Mouse (Mus musculus): Measurements from ENCODE around the gene Lgr6.

GRCm38 (mm10) chr1:134998231-134998630 is 106.8 kb downstream of the Lgr6 start:
- no peak for TF ChIP-seq EP300 (optimal IDR thresholded peaks at IDR 0.05)
- TF ChIP-seq CTCF (IDR thresholded peaks at IDR 0.05; ENCODE audit: low read depth): no peak
